Mouse (Mus musculus): ENCODE results near the gene D930020B18Rik.

The D930020B18Rik gene

DNA sequence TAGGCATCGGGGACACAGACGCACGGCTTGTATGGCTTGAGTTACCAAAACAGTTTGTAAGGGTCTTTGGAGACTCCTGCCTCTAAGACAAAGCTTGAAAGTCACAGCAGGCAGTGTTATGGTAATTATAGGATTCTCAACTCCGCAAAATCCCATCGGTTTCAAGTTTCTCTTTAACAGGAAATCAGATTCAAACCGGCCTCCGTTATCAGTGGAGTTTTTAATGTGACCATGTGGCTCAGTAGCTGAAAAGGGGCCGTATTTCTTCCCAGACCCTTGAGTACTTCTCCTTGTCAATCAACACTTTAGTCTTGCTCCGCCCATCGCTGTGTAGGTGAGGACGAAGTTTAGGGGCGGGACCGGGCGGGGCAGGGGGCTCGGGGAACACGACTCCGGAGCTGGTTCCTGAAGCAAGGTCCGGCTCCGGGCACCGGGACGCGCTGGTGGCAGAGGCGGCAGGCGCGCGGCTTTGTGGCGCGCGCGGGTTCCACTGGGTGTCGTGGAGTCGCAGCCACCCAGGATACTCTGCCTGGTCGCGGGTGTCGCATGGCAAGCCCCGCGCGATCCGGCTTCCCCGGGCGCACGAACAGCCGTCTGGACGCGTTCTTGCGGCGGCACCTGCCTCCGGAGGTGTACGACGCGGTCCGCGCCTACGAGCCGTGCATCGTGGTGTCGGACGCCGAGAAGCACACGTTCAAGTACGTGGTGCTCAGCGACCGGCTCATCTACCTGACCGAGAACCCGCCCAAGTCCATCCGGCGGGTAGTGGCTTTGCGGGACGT lies at the start of gene D930020B18Rik:
TSS of gene D930020B18Rik (plus strand) at position 317 of the 782 bp plus-strand sequence.
- no peak for DNase-seq (ENCODE audit: low spot score in 2 of 2)

DNA sequence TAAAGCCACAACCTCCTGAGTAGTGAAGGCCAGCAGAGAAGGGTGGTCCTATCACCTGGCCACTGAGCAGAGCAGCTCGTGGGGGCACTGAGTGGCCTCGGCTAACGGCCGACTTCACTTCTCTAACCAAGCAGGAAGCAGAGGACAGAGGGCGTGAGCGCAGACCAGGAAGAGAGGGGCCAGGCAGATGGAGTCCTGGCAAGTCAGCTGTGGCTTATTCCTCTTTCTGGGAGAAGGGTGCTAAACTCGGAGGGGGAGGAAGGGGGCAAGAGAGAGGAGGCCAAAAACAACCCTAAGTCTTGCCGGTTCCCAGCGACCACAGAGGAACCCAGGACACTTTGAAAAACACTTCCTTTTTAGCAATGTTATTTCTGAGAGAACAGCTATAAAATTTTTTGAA lies 44.8 kb upstream of the D930020B18Rik start:
- DNase-seq (ENCODE audit: low spot score in 2 of 2): no peak

DNA sequence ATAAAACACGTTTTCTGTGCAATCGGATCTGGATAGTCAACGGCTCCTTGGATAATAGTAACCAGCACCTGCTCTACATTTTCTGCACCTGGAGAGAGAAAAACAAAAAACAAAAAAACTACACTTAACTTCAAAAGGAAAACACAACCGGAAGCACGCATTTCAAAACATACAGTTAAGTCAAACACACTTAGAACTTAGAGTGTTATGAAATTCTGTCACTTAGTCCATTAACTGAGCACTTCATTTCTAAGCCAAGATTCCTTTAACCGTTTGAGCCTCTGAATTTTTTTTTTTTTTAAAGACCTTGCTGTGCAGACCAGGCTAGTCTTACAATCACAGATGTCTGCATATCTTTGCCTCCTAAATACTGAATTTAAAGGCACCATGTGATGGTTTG lies 40.1 kb upstream of the D930020B18Rik start:
- no peak for DNase-seq (ENCODE audit: low spot score in 2 of 2)

DNA sequence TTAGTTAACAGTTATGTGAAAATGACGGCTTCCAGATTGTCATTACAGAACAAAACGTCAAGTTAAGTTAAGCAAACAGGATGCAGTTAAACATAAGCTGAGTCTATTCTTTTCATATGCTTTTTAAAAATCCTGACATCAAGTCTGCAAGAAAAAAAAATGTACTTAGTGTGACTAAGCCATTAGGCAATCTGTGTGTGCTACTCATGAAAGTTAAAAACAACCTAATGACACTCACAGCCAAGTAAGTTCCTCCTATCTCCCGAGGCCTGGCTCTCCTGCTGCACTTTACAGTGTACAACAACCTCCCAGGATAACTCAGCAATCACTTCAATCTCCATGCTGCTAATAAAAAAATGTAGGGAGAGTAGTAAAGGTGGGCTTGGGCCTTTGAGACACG lies 37.8 kb upstream of the D930020B18Rik start:
- no peak for DNase-seq (ENCODE audit: low spot score in 2 of 2)

DNA sequence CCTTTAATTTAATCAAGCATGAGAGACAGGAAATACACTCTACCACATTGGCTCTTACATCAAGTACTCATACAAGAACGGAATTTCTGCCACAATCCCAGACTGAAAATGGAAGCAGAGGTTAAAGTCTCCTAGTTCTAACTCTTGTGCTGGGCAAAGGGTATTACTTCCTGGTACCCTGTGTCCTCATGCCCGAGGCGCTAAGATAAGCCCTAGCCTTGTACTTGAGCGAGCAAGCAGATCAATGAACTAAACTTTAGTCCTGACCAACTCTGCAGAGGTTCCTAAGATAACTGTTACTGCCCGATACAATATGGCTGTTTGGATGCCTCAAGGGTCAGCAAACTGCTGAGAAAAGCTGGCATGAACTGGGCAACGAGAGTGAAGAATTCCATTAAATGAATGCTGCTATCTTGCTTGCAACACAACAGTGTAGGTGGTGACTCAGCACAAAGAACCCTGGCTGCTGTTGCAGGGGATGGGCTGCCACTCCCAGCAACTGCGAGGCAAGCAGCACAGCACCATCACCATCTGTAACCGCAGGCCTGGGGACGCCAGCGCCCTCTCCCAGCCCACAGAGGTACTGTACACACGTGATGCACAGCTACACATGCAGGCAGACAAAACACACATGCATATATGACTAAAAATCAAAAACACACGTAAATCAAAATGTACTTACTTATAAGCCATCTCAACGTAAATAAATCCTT lies 36.6 kb upstream of the D930020B18Rik start:
- DNase-seq (ENCODE audit: low spot score in 2 of 2): no peak

DNA sequence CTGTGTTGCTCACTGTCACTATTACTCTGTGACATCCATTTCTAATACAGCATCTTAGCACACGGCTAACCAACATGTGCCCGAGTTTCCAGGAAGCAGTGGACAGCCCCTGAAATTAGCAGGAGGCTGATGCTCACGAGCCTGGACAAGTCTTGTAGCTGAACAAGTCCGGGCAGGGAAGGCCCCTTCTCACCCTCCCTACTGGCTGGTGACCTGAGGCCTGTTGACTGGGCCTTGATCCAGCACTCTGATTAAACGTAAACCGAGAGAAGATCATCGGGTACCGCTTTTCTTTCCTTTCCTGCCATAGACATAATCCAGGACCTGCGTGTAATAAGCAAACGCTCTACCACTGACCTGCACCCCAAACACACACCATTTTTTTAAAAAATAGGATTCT lies 33.2 kb upstream of the D930020B18Rik start:
- peak; percentile 47 to 67 for DNase-seq (ENCODE audit: low spot score in 2 of 2)

DNA sequence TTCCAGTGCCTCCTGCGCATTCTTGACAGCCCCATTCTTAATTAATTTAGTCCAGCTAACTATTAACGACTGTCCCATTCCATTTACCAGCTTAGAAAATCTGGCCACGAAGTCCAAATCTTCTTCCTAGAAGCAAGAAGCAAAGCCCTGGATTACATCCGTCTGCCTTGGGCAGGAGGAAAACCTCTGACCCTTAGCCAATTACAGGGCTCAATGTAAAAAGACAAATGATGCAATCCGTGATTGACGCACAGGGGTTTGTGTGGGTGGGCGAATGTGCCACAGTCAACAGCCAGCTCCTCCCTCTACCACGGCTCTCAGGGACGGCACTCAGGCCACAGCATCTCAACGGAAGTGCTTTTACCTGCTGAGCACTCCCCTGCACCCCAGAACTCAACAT lies 29.8 kb upstream of the D930020B18Rik start:
- DNase-seq (ENCODE audit: low spot score in 2 of 2): no peak

DNA sequence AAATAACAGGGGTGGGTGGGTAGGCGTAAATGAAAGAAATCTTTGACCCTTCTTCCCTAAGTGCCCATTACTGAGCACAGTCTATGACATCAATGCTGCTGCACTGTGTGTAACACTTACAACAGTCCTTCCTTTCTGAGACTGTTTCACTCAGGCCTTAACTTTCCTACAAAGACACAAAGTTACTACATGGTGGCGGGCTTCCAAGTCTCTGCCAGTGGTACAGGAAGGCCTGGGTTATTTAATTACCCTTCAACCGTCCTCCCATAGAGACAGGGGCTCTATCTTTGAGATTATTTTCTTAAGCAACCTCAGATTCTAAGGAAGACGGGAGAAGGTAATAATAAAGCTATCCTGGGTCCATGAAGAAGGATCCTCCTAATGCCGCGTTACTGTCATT lies 28.9 kb upstream of the D930020B18Rik start:
- DNase-seq (ENCODE audit: low spot score in 2 of 2): no peak

DNA sequence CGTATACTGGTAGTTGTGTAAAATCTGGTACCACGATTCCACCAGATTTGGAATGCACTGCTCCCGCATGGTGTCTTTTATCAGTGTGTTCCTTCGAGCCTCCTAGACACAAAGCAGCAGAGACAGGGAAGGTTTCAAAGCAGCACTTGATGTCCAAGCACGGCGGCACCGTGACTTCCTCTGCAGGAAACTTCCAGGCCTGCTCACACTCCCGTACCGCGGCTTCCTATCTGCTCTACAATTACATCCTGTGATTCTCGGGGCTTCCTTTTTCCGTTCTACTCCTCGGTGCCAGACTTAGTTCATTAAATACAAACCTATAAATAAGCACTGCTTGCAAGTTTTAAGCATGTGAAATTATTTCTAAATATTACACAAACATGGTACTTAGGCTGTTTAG lies 27.8 kb upstream of the D930020B18Rik start:
- DNase-seq (ENCODE audit: low spot score in 2 of 2): no peak

DNA sequence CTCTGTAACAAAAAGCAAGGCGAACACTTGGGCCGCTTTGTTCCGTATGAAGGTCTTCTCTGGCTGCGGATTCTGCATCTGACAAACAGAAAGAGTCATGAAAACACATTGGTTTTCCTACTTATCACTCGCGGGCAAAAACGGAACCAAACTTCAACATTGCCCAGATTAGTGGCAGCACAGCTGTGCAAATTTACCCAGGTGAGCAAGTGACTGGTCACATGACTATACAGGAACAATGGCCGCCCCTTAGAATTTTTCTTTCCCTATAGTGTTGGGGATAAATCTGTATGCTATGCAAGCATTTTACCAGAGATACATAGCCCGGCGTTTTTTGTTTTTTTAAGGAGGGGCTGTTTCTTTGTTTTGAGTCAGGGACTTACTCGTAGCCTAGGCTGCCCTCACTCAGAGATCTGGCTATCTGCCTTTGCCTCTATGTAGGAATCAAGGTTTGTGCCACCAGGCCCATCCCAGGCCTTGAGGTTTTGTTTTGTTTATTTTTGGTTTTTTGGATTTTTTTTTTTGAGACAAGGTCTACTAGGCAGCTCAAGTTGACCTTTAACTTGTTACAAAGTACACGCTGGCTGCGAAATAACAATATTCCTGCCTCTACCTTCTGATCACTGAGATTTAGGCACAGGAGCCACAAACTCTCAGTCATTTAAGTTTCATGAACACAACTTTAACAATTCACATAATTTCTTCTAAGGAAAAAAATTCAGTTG lies 26.1 kb upstream of the D930020B18Rik start:
- no peak for DNase-seq (ENCODE audit: low spot score in 2 of 2)

DNA sequence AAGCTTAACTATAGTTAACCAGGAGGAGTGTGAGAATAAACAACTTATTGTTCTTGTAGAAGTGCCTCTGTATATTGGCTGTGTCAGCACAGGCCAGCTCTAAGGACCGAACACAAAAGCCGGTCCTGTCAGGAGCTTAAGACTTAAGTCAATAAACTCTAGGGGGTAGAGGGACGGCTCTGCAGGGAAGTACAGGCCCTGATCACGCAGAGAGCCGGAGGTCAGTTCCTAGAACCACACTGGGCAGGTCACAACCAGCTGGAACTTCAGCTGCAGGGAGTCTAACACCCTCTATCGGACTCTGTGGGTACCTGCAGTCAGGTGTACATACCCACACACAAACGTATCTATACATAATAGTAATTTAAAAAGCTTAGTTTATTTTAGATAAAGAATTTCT lies 25.5 kb upstream of the D930020B18Rik start:
- DNase-seq (ENCODE audit: low spot score in 2 of 2): no peak

DNA sequence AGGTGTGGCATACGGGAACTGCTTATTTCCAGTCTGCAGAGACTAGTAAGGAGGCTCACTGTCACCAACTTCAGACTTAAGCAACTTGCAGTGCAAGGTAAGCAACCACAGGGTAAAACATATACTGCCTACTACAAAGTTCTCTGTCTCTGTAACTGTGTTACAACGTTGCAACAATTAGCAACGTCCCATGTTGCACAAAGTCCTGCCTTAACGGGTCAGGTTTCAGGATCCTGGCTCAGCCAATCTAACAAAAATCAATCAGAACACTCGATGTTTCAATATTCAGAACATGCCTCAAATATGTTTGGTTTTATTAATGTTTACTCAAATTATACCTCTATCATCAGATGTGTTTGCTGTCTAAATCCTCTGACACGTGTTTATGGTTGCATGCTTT lies 19.0 kb upstream of the D930020B18Rik start:
- no peak for DNase-seq (ENCODE audit: low spot score in 2 of 2)

DNA sequence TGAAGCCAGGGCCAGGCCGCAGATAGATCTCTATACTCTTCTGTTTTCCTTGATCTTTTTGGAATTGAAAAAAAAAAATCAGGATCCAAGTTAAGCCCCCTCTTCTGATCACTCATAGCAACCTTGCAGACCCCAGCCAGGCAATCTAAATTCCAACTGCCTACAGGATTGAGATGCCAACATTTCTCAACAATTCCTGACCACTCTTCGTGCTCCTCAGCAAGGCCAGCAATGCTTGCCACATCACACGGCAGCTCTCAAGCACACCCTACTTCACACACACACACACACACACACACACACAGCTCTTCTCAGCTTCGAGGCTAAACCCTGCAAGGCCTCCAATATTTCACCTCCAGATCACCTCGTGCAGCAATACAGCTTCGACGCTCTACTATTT lies 17.7 kb upstream of the D930020B18Rik start:
- DNase-seq (ENCODE audit: low spot score in 2 of 2): no peak

DNA sequence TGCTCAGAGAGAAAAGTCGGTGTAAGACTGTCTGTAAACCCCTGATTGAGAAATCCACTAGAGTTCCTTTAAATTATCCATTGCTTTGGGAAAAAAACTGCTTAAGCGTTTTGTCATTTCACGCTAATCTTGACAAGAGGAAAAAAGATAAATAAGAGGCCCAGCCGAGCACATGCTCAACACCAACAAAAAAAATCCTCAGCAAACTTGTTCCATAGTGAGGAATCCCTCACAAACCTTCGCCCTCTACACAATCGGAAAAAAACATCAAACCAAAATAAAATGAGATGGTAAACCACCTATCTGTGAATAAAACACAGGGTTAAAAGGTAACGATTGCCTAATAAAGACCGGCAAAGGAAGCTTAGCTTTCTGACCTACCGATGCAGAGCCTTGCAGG lies 16.4 kb upstream of the D930020B18Rik start:
- DNase-seq (ENCODE audit: low spot score in 2 of 2): no peak

DNA sequence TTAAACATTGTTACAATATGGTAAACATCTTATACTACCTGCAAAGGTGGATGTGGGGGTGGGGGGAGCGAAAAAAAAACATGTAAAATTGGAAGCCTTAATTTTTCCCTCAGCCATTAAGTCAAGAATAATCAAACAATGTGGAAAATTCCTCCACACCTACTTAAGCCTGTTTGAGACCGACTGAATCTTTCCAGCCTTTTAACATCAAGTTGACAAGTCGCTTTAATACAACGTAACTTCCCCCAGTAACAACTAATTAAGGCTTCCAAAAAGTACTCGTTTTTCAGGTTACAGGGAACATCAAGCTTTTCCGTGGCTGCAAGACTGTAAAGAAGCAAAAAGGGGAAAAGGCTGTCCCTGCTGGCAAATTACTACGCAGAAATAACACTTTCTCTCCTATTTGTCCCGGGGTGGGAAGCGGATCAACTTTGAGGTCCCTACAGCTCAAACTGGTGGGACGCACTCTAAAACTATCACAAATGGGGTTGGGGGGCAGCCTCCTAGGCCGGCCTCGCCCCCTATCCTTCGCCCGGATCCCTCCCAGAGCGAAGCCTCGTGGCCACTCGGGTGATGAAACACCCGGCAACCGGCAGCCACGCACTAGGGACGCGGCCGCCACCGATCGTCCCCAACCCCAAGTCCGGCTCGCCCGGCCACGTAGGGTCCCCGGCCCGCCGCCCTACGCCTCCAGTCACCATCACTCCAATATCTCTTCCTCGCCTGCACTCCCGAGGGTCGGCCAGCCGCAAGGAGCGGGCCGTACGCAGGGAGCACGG lies 15.8 kb upstream of the D930020B18Rik start:
- no peak for DNase-seq (ENCODE audit: low spot score in 2 of 2)

DNA sequence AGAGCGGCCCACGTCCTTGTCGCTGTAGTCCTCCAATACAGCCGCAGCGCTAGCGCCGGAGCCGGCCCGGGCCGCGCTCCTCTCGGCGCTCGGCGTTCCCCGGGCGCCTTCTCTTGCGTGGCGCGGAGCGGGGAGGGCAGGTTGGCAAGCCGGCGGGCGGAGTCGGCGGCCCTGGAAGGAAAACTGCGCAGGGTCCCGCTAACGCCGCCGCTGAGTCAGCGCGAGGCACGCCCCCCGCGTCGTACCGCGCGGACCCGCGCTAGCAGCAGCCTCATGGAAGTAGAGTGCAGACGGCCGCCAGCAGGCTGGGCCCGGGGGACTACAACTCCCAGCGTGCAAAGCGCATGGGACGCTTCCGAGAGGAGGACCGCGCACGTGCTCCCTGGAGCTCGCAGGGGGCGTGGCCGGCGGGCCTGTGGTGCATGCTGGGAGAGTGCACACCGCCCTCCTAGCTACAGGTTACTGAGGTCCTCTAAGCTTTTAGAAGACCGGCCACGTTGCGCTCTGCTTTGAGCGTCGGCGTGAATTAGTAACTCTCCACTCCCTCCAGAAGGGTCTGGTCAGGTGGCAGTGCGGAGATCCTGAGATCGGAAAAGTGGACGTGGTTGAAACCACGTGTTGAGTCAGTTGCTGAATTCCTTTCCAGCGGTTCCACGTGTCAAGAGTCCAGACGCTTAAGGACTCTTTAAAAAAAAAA lies 15.1 kb upstream of the D930020B18Rik start, which contains the start of gene Xpot:
TSS of gene Xpot (minus strand) at position 147 of the 697 bp plus-strand sequence.
- DNase-seq (ENCODE audit: low spot score in 2 of 2): peak; percentile 94 to 98

DNA sequence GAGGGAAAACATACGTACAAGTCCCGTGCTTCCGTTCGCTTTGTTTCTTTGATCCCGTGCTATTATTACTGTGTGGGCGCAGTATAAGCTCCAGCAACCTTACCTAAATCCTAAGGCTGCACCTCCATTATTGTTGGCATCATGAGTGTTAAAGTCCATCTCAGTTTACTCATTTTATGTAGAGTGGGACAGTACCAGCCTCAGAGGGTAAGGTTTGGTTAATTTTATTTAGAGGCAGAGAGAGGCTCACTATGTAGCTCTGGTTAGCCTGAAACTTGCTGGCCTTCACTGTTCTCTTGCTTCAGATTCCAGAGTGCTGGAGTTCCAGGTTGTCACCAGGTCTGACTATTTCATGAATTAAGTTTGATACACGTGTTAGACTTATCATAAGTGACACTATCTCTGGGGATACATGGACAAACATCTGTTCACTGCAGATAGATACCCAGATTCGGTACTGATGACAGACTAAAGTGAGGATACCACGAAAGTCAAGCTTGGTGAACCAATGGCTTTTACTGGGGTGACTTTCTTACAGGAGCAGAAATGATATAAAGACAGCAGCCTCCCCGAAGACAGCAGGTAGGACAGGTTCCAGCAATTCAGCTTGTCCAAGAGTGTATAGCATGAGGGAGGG lies 14.1 kb upstream of the D930020B18Rik start:
- no peak for DNase-seq (ENCODE audit: low spot score in 2 of 2)

DNA sequence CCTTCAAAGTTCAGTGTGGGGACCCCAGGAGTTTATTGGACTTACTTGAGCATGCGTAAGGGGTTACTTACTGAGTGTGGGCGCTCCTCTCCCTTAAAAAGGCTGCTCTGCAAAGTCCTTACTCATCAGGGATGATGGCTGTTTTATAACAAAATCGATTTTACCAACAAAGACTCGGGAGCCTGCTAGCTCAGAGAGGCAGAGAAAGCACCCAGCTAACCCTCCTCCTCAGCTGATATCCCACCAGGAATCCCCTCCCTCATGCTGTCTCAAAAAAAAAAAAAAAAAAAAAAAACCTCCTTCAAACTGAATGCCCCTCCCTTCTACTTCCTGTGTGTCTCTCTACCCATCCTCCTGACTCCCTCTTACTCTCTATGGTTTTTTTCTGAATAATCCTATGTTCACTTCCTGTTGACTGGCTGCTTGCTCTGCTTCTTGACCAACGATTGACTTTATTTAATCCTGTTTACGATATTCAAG lies 12.8 kb upstream of the D930020B18Rik start:
- DNase-seq (ENCODE audit: low spot score in 2 of 2): no peak

DNA sequence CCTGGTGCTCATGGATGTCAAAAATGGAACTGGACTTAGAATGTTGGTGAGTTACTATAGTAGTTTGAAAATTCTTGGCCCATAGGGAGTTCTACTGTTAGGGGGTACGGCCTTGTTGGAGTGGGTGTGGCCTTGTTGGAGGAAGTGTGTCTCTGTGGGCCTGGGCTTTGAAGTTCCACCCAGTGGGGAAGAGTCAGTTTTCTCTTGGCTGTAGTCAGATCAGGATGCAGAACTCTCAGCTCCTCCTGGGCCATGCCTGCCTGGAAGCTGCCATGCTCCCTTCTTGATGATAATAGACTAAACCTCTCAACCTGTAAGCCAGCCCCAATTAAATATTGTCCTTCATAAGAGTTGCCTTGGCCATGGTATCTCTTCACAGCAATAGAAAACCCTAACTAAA lies 7.2 kb upstream of the D930020B18Rik start:
- no peak for DNase-seq (ENCODE audit: low spot score in 2 of 2)

DNA sequence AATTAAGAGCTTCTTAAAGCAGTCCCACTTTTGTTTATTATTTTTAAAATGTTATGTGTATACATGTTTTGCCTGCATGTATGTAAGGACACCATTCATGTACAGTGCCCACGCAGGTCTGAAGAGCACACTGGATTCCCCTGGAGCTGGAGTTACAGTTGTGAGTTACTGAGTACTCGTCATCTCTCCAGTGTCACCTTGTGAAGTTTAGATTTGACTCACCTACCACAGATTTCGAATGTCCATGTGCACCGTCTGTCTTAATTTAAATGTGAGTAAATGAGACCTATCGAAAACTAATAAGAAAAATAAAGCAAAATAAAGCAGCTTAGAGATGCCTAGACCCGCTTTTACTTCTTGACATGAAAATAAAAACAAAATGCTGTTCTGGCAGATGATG lies 5.1 kb upstream of the D930020B18Rik start:
- DNase-seq (ENCODE audit: low spot score in 2 of 2): no peak

Data from urinary bladder, postnatal 36 days (tissue).